Mouse (Mus musculus): Measurements from ENCODE around the gene S100a14.

Gene S100a14

DNA sequence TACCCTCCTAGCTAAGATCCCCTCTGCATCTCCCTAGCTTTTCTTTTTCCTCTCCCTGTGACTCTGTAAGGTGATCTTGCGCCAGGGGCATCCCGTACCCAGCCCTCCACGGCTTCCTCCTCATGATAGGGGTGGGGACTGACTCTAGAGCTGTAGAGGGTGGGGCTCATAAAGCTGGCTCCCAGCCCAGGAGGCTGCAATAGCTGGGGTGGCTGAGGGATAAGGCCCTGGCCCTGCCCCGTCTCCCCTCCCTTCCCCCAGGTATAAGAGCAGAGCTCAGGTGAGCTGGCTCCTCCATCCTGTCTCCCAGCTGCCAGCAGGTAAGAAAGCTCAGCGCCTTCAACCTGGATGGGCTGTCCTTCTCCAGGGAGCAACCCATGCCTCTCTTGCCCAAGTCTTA is at the start of gene S100a14:
TSS of gene S100a14 (plus strand) at position 277 of the 400 bp plus-strand sequence.
- peak; percentile 63 to 76 for DNase-seq (ENCODE audit: low spot score in 2 of 2)

DNA sequence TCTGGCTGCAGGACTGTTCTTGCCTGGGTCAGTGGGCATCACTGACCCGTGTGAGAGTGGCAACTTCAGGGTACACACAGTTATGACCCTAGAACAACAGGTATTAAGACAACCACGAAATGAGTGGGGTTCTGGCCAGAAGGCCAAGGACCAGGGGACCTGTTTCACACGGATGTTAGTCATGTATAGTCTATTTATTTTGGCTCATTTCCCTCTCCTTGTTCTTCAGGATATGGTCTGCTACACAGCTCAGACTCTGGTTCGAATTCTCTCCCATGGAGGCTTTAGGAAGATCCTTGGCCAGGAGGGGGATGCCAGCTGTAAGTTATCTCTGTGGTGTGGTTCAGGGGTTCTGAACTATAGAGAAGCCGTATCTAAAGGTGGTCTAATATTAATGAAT is 39.7 kb upstream of the S100a14 start:
- no peak for DNase-seq (ENCODE audit: low spot score in 2 of 2)

DNA sequence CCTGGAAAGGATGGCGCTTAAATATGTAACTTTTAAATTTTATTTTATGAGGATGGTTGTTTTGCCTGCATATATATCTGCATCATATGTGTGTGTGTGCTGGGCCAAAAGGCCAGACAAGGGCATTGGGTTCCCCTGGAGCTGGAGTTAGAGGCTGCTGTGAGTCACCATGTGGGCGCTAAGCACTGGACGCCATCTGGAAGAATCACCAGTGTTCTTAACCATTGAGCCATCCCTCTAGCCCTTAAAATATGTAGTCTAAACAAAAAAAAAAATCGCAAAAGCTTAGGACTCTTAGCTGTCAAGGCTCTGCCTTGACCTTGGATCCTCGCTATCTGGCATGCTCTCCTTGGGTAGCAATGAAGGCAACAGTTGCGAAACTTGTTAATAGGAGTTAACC is 38.1 kb upstream of the S100a14 start:
- no peak for DNase-seq (ENCODE audit: low spot score in 2 of 2)

DNA sequence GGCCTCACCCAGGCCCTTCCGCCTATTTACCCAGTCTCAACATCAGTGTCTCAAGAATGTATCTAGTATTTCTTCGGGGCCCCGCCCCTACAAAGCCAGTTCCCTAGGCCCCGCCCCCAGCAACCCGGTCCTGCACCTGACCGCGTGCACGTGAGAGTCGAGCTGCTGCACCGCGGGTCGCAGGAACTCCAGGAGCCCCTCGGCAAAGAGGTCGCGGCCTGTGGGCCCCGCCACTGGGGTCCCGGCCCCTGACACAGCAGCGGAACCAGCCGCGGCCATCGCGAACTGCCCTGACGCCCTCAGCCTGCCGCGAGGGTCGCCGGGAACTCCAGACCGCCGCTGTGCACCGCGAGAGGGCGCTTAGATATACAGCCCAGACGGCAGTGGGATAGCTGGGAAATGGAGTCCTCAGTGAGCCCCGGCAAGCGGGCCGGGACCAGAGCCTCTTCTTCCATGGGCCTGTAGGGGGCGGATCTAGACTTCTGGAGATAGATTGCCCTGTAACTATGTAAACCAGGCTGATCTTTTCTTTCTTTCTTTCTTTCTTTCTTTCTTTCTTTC is 35.9 kb upstream of the S100a14 start, which contains the start of gene Snapin:
TSS of gene Snapin (minus strand) at position 338 of the 561 bp plus-strand sequence.
- peak; percentile 92 to 95 for DNase-seq (ENCODE audit: low spot score in 2 of 2)

DNA sequence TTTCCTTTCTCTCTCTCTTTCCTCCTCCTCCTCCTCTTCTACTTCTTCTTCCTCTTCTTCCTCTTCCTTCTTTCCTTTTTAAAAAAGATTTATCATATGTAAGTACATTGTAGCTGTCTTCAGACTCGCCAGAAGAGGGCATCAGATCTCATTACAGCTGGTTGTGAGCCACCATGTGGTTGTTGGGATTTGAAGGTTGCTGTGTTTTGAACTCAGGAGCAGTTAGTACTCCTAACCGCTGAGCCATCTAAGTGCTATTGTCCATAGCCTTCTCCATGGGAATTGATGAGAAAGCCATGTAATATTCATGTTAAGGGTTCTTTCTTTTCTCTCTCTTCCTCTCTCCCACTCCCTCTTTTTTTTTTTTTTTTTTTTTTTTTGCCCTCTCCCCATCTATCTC is 35.3 kb upstream of the S100a14 start:
- no peak for DNase-seq (ENCODE audit: low spot score in 2 of 2)

DNA sequence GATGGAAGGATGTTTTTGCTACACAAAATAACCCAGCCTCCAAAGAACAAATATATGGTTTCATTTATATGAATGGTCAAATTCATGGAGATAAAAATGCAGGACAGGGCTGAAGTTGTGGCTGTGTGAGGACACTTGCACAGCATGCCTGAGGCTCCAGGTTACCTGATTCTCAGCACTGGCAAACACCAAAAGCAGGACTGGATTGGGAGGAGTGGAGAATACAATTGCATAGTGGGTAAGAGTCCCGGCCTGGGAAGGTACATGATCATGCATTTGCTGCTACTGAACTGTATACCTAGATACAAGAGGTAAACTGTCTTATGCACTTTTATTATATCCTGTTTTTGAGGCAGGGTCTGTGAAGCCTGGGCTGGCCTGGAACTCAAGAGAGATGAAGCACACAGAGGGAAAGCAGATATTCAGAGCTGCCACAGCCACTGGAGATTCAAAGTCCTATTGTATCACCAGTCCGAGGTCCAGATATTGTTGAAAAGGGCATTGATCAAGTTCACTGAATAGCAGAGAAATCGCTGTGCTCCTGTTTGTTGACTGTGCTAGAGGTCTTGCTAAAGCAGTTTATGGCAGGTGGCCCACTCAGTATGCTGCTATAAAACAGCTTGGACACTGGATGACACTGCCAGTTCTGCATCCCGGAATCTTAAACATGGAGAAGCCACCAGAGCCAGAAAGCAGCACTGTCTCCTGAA is 32.7 kb upstream of the S100a14 start:
- no peak for DNase-seq (ENCODE audit: low spot score in 2 of 2)

DNA sequence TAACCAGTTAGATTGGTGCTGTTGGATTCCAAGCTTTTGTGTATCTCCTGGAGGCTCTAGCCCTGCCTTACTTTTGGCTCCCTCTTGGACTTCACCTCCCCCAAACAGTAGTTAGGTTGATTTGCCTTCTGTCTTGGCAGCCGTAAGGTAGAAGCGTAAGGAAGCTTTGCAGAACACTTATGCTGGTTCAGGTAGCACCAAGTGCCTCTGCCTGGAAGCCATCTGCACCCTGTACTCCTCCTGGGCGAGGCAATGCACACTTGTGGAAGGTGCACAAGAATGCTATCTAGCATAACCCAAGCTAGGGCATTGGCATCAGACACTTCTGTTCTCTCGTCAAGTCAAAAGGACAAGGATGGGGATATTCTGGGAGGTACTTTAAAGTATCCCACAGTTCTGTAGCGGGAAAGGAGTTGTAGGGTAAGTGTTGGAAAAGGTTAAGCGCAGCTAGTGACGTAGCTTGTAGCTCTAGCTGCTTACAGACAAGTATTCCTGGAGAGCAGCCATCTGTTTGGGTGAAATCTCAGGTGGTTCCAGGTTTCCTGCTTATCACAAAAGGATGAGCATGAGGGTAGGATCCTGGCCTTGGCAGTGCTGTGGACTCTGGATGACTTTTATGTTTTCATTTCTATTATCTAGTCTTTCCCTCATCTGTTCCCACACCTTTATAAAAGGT is 30.7 kb upstream of the S100a14 start:
- no peak for DNase-seq (ENCODE audit: low spot score in 2 of 2)

DNA sequence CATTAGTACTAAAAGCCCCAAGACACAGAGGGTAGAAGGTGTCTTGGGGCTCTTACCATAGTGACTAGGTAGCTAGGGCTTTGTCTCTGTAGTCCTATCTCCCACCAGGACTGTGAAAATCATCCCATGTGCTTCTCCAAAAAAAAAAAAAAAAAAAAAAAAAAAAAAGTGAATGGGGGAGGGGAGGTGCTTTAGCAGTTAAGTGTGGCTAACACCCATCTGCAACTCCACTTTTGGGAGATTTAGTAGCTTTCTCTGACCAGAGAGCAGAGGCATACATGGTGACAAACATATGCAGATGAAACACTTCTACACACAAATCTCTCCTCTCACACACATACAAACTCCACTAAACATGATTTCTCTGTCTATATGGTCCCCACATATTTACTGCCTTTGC is 29.1 kb upstream of the S100a14 start:
- no peak for DNase-seq (ENCODE audit: low spot score in 2 of 2)

DNA sequence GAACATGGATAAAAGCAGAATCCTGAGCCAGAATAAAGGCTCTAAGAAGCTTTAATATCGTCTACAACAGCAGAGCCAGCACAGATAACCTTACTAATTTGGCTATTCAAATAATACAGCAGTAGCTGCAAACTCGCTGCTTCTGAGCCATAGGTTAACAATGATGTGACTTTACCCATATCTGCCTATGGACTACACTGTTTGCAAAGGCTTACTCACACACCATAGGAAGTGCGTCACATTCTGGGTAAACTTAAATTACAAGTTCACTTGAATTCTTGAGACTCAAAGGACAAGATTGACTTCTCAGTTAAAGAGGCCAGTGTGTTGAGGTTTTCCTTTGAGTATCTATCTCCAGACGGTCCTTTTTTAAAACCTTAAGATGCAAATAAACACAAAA is 23.2 kb upstream of the S100a14 start:
- no peak for DNase-seq (ENCODE audit: low spot score in 2 of 2)

DNA sequence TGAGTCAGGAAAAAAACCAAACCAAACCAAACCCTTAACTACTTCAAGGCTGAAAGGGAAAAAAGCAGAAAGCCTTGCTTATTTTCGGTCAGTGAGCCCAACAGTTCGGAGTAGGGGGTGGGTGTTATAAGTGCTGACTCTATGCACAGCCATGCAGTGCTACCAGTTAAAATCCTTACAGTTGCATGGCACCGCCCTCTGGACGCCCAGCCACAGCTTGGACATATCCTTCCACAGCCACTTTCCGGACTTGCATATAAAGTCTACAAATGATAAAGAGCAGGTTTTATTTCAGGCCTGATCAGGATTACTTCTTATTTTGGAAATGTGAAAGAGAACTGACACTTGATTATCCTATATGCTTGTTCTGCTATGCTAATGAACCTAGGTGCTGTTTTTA is 21.4 kb upstream of the S100a14 start:
- DNase-seq (ENCODE audit: low spot score in 2 of 2): no peak

DNA sequence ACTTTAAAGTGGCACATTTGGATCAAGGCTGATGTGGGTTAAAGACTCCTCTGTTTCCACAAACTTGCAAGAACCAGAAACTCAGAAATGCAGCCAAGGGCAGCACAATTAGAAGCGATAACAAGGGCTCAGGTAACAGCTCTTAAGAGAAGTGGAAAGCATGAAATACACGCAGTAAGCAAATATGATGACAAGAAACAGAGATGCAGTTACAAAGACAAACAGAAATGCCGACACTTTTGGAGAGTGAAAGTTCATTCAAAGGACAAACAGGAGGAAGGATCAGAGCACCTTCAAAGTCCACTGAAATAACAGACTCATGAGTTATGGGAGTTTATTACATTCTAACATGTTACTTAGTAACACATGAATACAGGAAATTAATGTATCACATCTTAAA is 20.3 kb upstream of the S100a14 start:
- no peak for DNase-seq (ENCODE audit: low spot score in 2 of 2)

DNA sequence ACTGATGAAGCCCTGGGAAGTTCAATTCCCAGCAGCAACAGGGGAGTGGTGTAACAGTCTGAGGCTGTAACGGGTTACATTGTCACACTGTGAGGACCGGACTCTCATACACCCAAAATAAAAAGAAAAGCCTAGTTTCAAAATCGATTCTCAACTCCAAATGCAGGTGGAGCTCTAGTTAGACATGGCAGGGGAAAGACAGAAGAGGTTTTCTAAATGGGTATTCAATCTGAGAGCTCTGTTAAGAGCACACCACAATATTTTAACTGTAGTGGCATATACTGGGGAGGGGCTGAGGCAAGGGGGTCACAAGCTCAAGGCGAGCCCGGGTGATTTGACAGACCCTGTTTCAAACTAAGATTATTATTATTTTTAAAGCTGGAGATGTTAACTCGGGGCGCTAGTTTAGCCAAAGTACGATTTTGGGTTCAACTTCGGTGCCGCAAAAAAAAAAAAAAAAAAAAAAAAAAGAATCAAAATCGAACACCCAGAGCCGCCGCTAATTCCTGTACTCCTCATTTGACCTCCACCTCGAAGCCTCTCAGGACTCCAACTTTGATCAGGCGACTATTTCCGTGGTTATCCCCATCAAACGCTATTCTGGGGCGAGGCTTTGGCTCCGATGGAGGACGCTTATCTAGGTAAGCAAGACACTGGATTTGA is 18.2 kb upstream of the S100a14 start:
- DNase-seq (ENCODE audit: low spot score in 2 of 2): no peak

DNA sequence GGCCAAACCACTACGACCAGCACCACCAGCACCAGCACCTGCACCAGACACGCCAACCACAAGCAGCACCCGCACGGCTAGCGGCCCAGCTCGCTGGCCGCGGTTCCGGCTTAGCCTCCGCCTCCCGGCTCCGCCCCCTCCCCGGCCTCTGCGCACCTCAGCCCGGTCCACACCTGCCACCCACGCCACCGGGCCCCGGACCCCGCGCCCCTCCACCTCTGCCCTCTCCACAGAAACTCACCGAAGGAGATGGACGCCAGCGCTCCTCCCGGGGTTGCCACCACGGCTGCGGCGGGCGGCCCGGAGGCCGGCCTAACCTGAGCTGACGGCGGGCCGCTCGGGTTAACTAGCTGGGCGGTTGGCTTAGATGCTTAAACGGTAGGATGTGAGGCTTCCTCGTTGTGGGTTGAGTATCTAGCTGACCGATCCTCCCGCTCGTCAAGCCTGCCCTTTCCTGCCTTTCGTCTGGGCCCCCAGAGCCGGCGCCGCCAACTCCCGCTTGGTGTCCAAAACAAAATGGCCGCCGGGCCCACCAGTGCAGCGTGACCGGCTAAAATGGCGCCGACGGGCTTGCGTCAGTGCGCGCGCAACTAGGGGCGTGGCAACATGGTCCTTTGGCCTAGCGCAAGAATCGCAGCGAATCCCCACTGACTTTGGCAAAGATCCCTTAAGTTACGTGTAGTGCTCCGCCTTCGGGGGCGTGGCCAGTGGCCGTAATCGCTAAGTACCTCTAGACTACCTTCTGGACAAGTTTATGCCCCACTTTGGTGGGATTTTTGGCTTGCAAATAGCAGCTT is 17.5 kb upstream of the S100a14 start, which contains the start of gene Chtop:
TSS of gene Chtop (minus strand) at position 549 of the 797 bp plus-strand sequence.
- peak; percentile 99 for DNase-seq (ENCODE audit: low spot score in 2 of 2)

DNA sequence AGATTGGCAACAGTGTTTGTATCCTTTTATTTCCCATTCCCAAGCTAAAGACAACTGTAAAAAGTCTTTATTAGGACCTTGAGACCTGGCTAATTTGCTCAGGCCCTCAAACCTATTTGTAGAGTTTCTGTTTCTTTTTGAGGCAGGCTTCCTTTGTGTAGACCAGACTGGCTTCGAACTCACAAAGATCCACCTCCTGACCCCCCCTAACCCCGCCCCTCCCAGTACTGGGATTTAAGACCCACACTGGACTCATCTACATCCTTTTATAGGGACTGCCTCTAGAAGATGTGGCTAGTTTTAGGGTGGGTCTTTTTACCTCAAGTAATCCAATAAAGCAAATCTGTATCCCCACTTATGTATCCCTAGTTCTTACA is 16.9 kb upstream of the S100a14 start:
- DNase-seq (ENCODE audit: low spot score in 2 of 2): no peak

DNA sequence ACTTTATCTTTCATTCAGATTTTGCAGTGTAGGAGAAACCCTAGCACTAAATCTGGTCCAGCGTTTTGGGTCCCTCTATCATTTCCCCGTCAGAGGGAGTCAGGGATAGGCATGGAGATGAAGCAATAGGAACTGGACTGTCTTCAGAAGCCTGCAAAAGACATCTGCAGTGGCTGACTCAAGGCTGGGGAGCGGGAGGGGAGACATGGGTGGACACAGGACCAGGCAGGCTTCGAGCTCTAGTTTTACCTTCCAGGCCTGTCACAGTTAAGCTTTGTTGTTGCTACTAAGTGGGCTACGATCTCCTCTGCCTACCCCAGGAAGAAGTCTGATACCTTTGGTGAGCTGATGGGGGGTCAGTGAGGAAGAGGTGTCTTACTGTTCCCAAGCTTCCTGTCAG is 14.4 kb upstream of the S100a14 start:
- no peak for DNase-seq (ENCODE audit: low spot score in 2 of 2)

DNA sequence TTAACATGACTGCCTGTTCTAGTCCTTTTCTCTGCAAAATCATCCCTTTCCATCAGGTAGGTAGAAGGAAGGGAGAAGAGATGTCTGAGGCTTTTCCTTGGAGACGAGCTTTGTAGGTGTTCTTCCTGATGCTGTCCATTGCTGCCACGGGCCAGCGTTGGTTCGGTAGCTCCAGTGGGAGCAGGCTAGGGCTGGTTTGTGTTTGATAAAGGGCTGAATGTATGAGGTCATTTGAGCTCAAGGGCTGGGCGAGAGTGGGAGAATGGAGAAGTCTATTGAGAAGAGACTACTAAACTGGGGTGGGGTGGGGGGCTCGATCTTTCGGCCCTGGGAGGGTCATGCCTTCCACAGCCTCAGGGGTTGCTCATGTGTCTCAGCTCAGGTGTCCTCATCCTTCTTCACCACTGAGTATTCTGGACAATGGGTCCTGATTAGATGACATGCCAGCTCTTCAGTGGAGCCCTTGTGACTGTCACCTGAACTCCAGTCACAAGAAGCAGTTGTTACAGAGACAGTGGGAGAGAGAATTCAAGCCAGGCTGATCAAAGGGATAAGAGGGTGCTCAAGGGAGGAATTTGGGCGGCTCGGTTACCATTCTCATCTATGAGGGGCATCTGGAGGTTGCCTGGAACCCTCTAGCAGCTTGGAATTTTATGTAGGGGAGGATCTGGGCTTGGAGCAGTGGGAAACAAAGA is 13.6 kb upstream of the S100a14 start:
- no peak for DNase-seq (ENCODE audit: low spot score in 2 of 2)

DNA sequence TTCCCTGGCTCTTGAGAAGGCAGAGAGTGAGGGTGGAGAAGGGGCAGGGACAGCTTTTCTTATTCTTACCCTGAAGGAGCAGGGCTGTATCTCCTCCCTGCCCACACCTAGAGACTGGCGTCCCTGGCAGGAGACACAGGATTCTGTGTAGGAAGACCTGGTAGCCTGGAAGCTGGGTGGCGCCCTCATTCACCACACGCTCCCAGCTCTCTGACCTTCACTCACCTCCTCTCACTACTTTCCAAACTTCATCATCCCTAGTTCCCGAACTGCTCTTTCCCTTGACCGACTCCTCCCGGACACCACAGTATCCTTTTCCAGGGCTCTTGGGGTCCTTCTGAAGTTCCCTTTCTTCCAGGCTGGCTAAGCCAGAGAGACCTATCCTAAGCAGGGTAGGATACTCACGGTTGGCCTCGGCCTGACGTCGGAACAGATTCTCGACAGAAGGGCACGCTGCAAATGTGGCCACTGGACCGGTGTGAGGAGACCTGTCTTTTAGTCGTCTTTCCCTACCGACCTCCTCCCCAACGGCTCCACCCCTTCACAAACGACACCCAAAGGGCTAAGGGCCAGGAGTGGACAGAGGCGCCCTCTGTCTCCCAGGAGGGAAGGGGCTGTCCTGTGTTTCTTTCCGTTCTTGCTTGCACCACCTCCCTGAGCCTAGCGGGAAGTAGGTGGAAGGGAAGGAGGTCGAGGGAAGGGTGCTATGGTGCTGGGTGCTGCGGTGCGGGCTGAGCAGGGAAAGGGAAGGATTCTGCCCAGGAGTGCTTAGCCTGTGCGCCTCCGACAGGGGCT is 12.7 kb upstream of the S100a14 start, which contains the start of the genes S100a1 and S100a13:
TSS of gene S100a1 (minus strand) at position 597 of the 795 bp plus-strand sequence.
TSS of gene S100a13 (plus strand) at position 640 of the 795 bp plus-strand sequence.
- DNase-seq (ENCODE audit: low spot score in 2 of 2): peak; percentile 59 to 85

DNA sequence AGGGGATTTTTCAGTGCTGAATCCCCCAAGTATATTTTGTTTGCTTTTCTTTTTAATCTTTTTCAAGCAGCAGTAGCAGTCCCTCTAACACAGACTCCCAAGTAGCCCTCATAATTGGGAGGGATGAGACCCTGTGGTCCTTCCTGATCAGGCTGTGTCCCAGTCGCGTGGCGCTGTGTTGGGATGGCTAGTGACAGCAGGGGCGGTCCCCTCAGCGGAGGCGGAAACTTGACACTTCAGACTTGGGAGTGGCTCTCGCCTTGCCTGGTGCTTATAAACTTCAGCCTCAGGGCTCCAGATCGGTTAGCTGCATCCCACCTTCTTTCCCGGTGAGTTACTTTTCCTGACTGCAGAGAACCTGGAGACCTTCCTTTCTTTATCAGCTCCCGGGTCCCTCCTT is 12.0 kb upstream of the S100a14 start:
- DNase-seq (ENCODE audit: low spot score in 2 of 2): peak; percentile 45 to 62

DNA sequence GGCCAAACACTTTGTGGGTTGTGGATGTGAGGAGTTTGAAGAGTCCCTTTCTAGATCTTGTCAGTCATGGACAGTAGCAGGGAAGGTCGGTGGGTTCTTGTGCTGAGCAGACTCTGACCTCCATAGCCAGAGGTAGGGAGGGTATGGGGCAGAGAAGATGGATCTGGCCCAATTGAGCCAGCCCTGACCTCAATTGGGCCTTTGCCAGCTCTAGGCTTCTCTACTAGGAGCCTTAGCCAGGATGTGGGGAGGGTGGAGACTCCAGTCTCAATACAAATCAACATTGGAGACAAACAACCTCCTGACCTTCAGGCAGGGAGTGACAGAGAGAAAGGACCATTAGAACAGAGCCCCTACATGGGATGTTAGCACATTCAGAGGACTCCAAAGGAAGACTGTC is 11.4 kb upstream of the S100a14 start:
- DNase-seq (ENCODE audit: low spot score in 2 of 2): no peak

DNA sequence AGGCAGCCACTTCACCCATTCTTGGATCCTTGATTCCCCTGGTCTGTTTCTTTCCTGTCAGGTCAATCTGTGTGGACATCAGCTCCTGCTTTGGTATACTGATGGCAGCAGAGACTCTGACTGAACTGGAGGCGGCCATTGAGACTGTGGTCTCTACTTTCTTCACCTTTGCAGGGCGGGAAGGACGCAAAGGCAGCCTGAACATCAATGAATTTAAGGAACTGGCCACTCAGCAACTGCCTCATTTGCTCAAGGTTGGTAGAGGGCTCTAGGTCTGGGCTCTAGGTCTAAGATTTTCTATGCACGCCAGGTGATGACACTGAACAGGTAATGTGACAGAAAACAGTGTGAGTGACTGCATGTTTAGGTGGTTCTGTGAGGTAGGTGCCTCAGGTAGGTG is 10.9 kb upstream of the S100a14 start:
- no peak for DNase-seq (ENCODE audit: low spot score in 2 of 2)

Measured in urinary bladder, adult 18-20 months (tissue).